Mouse (Mus musculus) stomach, embryonic 15.5 days (tissue): ENCODE measurements at regions not wholly inside any gene's neighbourhood (a gene's known extent, or its start where the extent isn't known, plus 50 kb on each side); places are given as distances from the start of the nearest gene placed in this dataset.
A peak's percentile ranks its signal among the peaks of the same experiment; 100 is the strongest.
"Not testable (repeated sequence)": the region's sequence is repeated elsewhere in the genome, so short reads cannot be mapped to it uniquely, and the experiment has no call there.

ENCODE experiments used
- ATAC-seq: fragments of 200-750 bp; cut with Nextera tagmentation; 2 replicates; pipeline ENCODE4 v1.8.0; 2017; ENCODE audit warnings: low read depth, moderate number of reproducible peaks, moderate TSS enrichment; ENCODE audit not compliant: insufficient read depth, low FRiP score
- H3K27ac ChIP-seq: fragments of 300-500 bp; sonication (generic); 2 replicates; pipeline ENCODE4 v1.5.1; 2015; ENCODE audit warnings: mild to moderate bottlenecking, inconsistent platforms
- H3K27me3 ChIP-seq: fragments of 300-500 bp; sonication (generic); replicated peaks from 2 replicates; pipeline ENCODE4 v1.6.1; 2015; ENCODE audit warnings: inconsistent platforms
- H3K36me3 ChIP-seq: fragments of 300-500 bp; sonication (generic); 2 replicates; pipeline ENCODE4 v1.6.1; 2015; ENCODE audit warnings: inconsistent platforms
- H3K4me1 ChIP-seq: fragments of 300-500 bp; sonication (generic); 2 replicates; pipeline ENCODE4 v1.6.1; 2015; ENCODE audit warnings: inconsistent platforms
- H3K4me2 ChIP-seq: fragments of 300-500 bp; sonication (generic); 2 replicates; pipeline ENCODE4 v1.6.1; 2015; ENCODE audit warnings: mild to moderate bottlenecking, inconsistent platforms
- H3K4me3 ChIP-seq: fragments of 300-500 bp; sonication (generic); replicated peaks from 2 replicates; pipeline ENCODE4 v1.5.1; 2015; ENCODE audit warnings: inconsistent platforms
- H3K9ac ChIP-seq: fragments of 300-500 bp; sonication (generic); 2 replicates; pipeline ENCODE4 v1.6.1; 2015; ENCODE audit warnings: inconsistent platforms
- H3K9me3 ChIP-seq: fragments of 300-500 bp; sonication (generic); 2 replicates; pipeline ENCODE4 v1.6.1; 2016; ENCODE audit warnings: inconsistent platforms
- WGBS: fragments of 180-500 bp; shearing (Covaris S2); methylation state at CpG from one replicate; pipeline ENCODE4 v1.1.7; 2015; 5-methylcytosine and 5-hydroxymethylcytosine counted together

- Histone ChIP-seq H3K9me3 (no peaks in the 10 kb centered on the region), H3K4me2 (no peak overlapping the region), H3K9ac (no peak overlapping the region), H3K27ac (no peak overlapping the region), H3K4me3 (no peak overlapping the region), H3K27me3 (no peaks in the 10 kb centered on the region), H3K4me1 (no peaks in the 10 kb centered on the region), H3K36me3 (no peaks in the 10 kb centered on the region)
- no peak for ATAC-seq
- WGBS = 87% methylated on average over 6 of the region's 6 CpGs
Observed at GRCm38 (mm10) chr6:6313171-6313570, 96.2 kb upstream of the Slc25a13 start.

GRCm38 (mm10) chr6:6310213-6310612 is 93.2 kb upstream of the Slc25a13 start:
- no peaks in the 10 kb centered on the region for H3K27me3 ChIP-seq
- WGBS = 75% methylated on average over 3 of the region's 3 CpGs
- H3K27ac ChIP-seq = no peak overlapping the region
- H3K4me1 ChIP-seq = no peaks in the 10 kb centered on the region
- no peaks in the 10 kb centered on the region for H3K9me3 ChIP-seq
- no peak overlapping the region for H3K4me3 ChIP-seq
- ATAC-seq = no peak
- H3K4me2 ChIP-seq = no peak overlapping the region
- H3K36me3 ChIP-seq = no peaks in the 10 kb centered on the region
- H3K9ac ChIP-seq = no peak overlapping the region

GRCm38 (mm10) chr6:6307618-6308017 is 90.6 kb upstream of the Slc25a13 start:
- no peak for ATAC-seq
- H3K4me1 ChIP-seq = no peaks in the 10 kb centered on the region
- no peak overlapping the region for H3K4me3 ChIP-seq
- H3K27me3 ChIP-seq = no peaks in the 10 kb centered on the region
- WGBS = 69% methylated on average over 2 of the region's 2 CpGs
- H3K9me3 ChIP-seq = no peaks in the 10 kb centered on the region
- H3K27ac ChIP-seq = no peak overlapping the region
- H3K36me3 ChIP-seq = no peaks in the 10 kb centered on the region
- H3K4me2 ChIP-seq = no peak overlapping the region
- no peak overlapping the region for H3K9ac ChIP-seq

GRCm38 (mm10) chr6:6303767-6304166 is 86.8 kb upstream of the Slc25a13 start:
- no peaks in the 10 kb centered on the region for H3K36me3 ChIP-seq
- H3K27ac ChIP-seq = no peak overlapping the region
- H3K27me3 ChIP-seq = no peaks in the 10 kb centered on the region
- ATAC-seq = no peak
- no peaks in the 10 kb centered on the region for H3K4me1 ChIP-seq
- 41% methylated on average over 5 of the region's 5 CpGs for WGBS
- H3K9ac ChIP-seq = no peak overlapping the region
- H3K4me3 ChIP-seq = no peak overlapping the region
- no peaks in the 10 kb centered on the region for H3K9me3 ChIP-seq
- H3K4me2 ChIP-seq = no peak overlapping the region

- no peak overlapping the region for H3K4me2 ChIP-seq
- H3K27ac ChIP-seq = no peak overlapping the region
- WGBS = 80% methylated on average over 6 of the region's 6 CpGs
- ATAC-seq = no peak
- H3K36me3 ChIP-seq = no peaks in the 10 kb centered on the region
- no peaks in the 10 kb centered on the region for H3K9me3 ChIP-seq
- H3K27me3 ChIP-seq = no peaks in the 10 kb centered on the region
- H3K4me3 ChIP-seq = no peak overlapping the region
- no peak overlapping the region for H3K9ac ChIP-seq
- no peaks in the 10 kb centered on the region for H3K4me1 ChIP-seq
Observed at GRCm38 (mm10) chr6:6301001-6301510, 84.1 kb upstream of the Slc25a13 start.

- no peak overlapping the region for H3K27ac ChIP-seq
- ATAC-seq = peak; percentile 27; the same call in 1 of the 2 replicates
- 45% methylated on average over 14 of the region's 14 CpGs for WGBS
Observed at GRCm38 (mm10) chr6:6298867-6299852, 82.2 kb upstream of the Slc25a13 start.

GRCm38 (mm10) chr6:6295551-6295950 is 78.6 kb upstream of the Slc25a13 start:
- not testable (repeated sequence) for H3K36me3 ChIP-seq, H3K9me3 ChIP-seq, H3K27ac ChIP-seq, ATAC-seq, H3K4me1 ChIP-seq, H3K27me3 ChIP-seq, H3K4me3 ChIP-seq, H3K9ac ChIP-seq, H3K4me2 ChIP-seq
- 86% methylated on average over 2 of the region's 2 CpGs for WGBS

More at GRCm38 (mm10) chr6:6298867-6299852, 82.2 kb upstream of the Slc25a13 start:
- Histone ChIP-seq H3K4me2 (no peak overlapping the region), H3K9me3 (no peaks in the 10 kb centered on the region), H3K36me3 (no peaks in the 10 kb centered on the region), H3K4me3 (no peak overlapping the region), H3K27me3 (no peaks in the 10 kb centered on the region), H3K4me1 (no peaks in the 10 kb centered on the region), H3K9ac (no peak overlapping the region)

- H3K27me3 ChIP-seq = no peaks in the 10 kb centered on the region
- no peaks in the 10 kb centered on the region for H3K36me3 ChIP-seq
- H3K9me3 ChIP-seq = no peaks in the 10 kb centered on the region
- H3K9ac ChIP-seq = no peak overlapping the region
- no peak overlapping the region for H3K4me3 ChIP-seq
- H3K4me1 ChIP-seq = no peaks in the 10 kb centered on the region
- H3K4me2 ChIP-seq = no peak overlapping the region
- 57% methylated on average over 3 of the region's 3 CpGs for WGBS
- H3K27ac ChIP-seq = no peak overlapping the region
- no peak for ATAC-seq
Observed at GRCm38 (mm10) chr6:6291781-6292180, 74.8 kb upstream of the Slc25a13 start.

- H3K27me3 ChIP-seq = no peaks in the 10 kb centered on the region
- no peaks in the 10 kb centered on the region for H3K4me1 ChIP-seq
- no peak for ATAC-seq
- H3K9me3 ChIP-seq = no peaks in the 10 kb centered on the region
- WGBS = 86% methylated on average over 7 of the region's 7 CpGs
- no peak overlapping the region for H3K4me2 ChIP-seq
- H3K9ac ChIP-seq = no peak overlapping the region
- no peak overlapping the region for H3K4me3 ChIP-seq
- no peak overlapping the region for H3K27ac ChIP-seq
- H3K36me3 ChIP-seq = no peaks in the 10 kb centered on the region
Observed at GRCm38 (mm10) chr6:6290427-6290826, 73.5 kb upstream of the Slc25a13 start.

GRCm38 (mm10) chr6:6289806-6290205 is 72.8 kb upstream of the Slc25a13 start:
- Histone ChIP-seq H3K27me3 (no peaks in the 10 kb centered on the region), H3K9me3 (no peaks in the 10 kb centered on the region), H3K27ac (no peak overlapping the region), H3K4me1 (no peaks in the 10 kb centered on the region), H3K36me3 (no peaks in the 10 kb centered on the region), H3K4me3 (no peak overlapping the region), H3K4me2 (no peak overlapping the region), H3K9ac (no peak overlapping the region)
- ATAC-seq = no peak
- WGBS = 24% methylated on average over 6 of the region's 6 CpGs

- Histone ChIP-seq H3K4me2 (no peak overlapping the region), H3K4me3 (no peak overlapping the region), H3K27ac (no peak overlapping the region), H3K36me3 (no peaks in the 10 kb centered on the region), H3K4me1 (no peaks in the 10 kb centered on the region), H3K27me3 (no peaks in the 10 kb centered on the region), H3K9ac (no peak overlapping the region), H3K9me3 (no peaks in the 10 kb centered on the region)
- 75% methylated on average over 17 of the region's 17 CpGs for WGBS
- no peak for ATAC-seq
Observed at GRCm38 (mm10) chr6:6280812-6281568, 64.0 kb upstream of the Slc25a13 start.

- H3K27ac ChIP-seq = no peak overlapping the region
- no peaks in the 10 kb centered on the region for H3K36me3 ChIP-seq
- no peaks in the 10 kb centered on the region for H3K27me3 ChIP-seq
- no peak overlapping the region for H3K4me2 ChIP-seq
- no peak overlapping the region for H3K4me3 ChIP-seq
- no peak for ATAC-seq
- H3K9me3 ChIP-seq = no peaks in the 10 kb centered on the region
- no peaks in the 10 kb centered on the region for H3K4me1 ChIP-seq
- WGBS = 79% methylated on average over 6 of the region's 6 CpGs
- H3K9ac ChIP-seq = no peak overlapping the region
Observed at GRCm38 (mm10) chr6:6279646-6280045, 62.7 kb upstream of the Slc25a13 start.
